Mouse (Mus musculus) myocyte (in vitro differentiated cells): ENCODE measurements around the gene Cox6b2. TPM values are rescaled to one million over a fixed set of nuclear protein-coding genes. Genes with fewer than 3 reads are reported as not detected.

ENCODE experiments used
- H3K27me3 ChIP-seq: one replicate; pipeline ENCODE4 v1.6.1; 2011; ENCODE audit not compliant: control insufficient read depth, insufficient read depth, insufficient read length
- H3K36me3 ChIP-seq: one replicate; pipeline ENCODE4 v1.6.1; 2011; ENCODE audit not compliant: control insufficient read depth, insufficient read depth
- H3K4me2 ChIP-seq: one replicate; pipeline ENCODE4 v1.6.1; 2011; ENCODE audit warnings: low read depth, control low read depth
- H3K4me3 ChIP-seq: one replicate; pipeline ENCODE4 v1.5.1; 2011; ENCODE audit warnings: mild to moderate bottlenecking, control low read depth, moderate library complexity
- H3K79me2 ChIP-seq: one replicate; pipeline ENCODE4 v1.6.1; 2011; ENCODE audit not compliant: control insufficient read depth, insufficient read depth
- H3ac ChIP-seq: one replicate; pipeline ENCODE4 v1.6.1; 2011; ENCODE audit not compliant: control insufficient read depth, insufficient read length
- CEBPB ChIP-seq: IDR thresholded peaks from 2 replicates; pipeline ENCODE4 v1.6.1; 2011; ENCODE audit warnings: mild to moderate bottlenecking, moderate library complexity; ENCODE audit not compliant: poor library complexity, insufficient read depth, severe bottlenecking
- E2F4 ChIP-seq: IDR thresholded peaks from one replicate; pipeline ENCODE4 v1.6.1; 2011; ENCODE audit warnings: mild to moderate bottlenecking, control low read depth, moderate library complexity; ENCODE audit not compliant: insufficient read depth
- MAX ChIP-seq: IDR thresholded peaks from one replicate; pipeline ENCODE4 v1.6.1; 2011; ENCODE audit warnings: low read depth, mild to moderate bottlenecking, control low read depth
- MYOD1 ChIP-seq, 3 experiments: IDR thresholded peaks; one replicate each; pipeline ENCODE4 v1.6.1; 2011; ENCODE audit warnings: control low read depth in 2 of 3, low read depth in 2 of 3, mild to moderate bottlenecking in 2 of 3, moderate library complexity in 1 of 3; ENCODE audit not compliant: insufficient read length in 2 of 3, control insufficient read depth in 1 of 3
- MYOG ChIP-seq, 3 experiments: IDR thresholded peaks; one replicate each; pipeline ENCODE4 v1.6.1; 2011; ENCODE audit warnings: control low read depth in 2 of 3, low read depth in 2 of 3, mild to moderate bottlenecking in 2 of 3; ENCODE audit not compliant: insufficient read length in 2 of 3, control insufficient read depth in 1 of 3, insufficient read depth in 1 of 3
- POLR2A ChIP-seq: IDR thresholded peaks from one replicate; pipeline ENCODE4 v1.6.1; 2011; ENCODE audit warnings: low read depth, mild to moderate bottlenecking, control low read depth, moderate library complexity; ENCODE audit not compliant: insufficient read length
- POLR2AphosphoS2 ChIP-seq: IDR thresholded peaks from one replicate; pipeline ENCODE4 v1.6.1; 2011; ENCODE audit warnings: low read depth, control low read depth; ENCODE audit not compliant: insufficient read length
- REST ChIP-seq: IDR thresholded peaks from one replicate; pipeline ENCODE4 v1.6.1; 2011; ENCODE audit warnings: mild to moderate bottlenecking, control low read depth, moderate library complexity; ENCODE audit not compliant: insufficient read depth, insufficient read length
- SRF ChIP-seq: IDR thresholded peaks from one replicate; pipeline ENCODE4 v1.6.1; 2011; ENCODE audit warnings: low read depth; ENCODE audit not compliant: control insufficient read depth, insufficient read length
- TCF12 ChIP-seq: IDR thresholded peaks from one replicate; pipeline ENCODE4 v1.6.1; 2011; ENCODE audit warnings: mild to moderate bottlenecking, control low read depth; ENCODE audit not compliant: poor library complexity, insufficient read depth, severe bottlenecking
- TCF3 ChIP-seq: IDR thresholded peaks from one replicate; pipeline ENCODE4 v1.6.1; 2011; ENCODE audit warnings: low read depth, control low read depth; ENCODE audit not compliant: insufficient read length
- USF1 ChIP-seq: IDR thresholded peaks from one replicate; pipeline ENCODE4 v1.6.1; 2011; ENCODE audit warnings: low read depth, mild to moderate bottlenecking, control low read depth, moderate library complexity
- polyA plus RNA-seq: library from polyadenylated mRNA; unstranded; fragments of >200 nt; fragmentation: generic; extraction: Trizol; gene quantifications from one replicate; pipeline ENCODE4 v1.2.1, GENCODE M21; 2012; ENCODE audit warnings: missing spikeins

Cox6b2 gene
- polyA plus RNA-seq, 1 experiment, result 0.19 TPM

DNA sequence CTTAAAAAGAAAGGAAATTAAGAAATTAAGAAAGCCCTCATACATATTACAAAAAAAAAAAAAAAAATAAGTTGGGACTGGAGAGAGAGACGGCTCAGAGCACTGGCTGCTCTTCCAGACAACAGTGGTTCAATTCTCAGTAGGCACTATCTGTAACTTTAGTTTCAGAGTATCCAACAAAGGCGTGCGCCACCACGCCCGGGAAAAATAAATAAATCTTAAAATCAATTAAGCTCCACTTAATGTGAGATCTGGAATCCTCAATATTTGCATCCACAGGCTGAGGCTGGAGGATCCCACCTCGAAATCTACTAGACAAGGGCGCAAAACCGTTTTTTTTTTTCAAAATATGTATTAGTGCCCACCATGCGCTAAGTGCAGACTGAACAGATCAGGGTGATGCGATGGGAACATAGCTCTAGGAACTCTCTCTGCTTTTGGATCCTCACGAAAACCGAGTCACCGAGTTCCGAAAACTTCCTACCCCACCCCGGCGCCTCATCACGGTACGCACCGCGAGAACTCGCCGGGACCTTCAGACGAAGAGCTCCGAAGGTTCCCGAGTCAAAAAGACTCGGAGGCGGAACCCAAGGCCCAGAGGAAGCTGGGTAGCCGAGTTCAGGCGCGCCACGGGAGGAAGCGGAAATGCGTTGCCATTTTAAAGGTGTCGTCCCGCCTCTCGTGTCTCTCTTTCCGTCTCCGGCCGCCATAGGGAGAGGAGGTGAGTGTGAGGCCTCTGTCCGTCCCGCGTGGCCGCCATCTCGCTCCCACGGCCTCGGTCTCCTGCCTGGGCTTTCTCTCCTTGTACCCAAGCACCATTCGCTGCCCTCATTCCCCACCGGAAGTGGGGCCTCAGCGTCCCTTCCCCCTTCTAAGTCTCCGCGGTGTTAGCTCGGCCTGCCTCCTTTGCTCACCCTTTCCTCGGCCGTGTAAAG lies 39.7 kb upstream of the Cox6b2 start, which contains the start of gene Rpl28:
TSS of gene Rpl28 (plus strand) at position 597 of the 935 bp plus-strand sequence.
- peaks cover 25% of the 10 kb centered on the region for H3K79me2 ChIP-seq
- H3K4me2 ChIP-seq, result peak within 1 kb of the TSS; percentile 97
- H3ac ChIP-seq, result peak within 1 kb of the TSS; percentile 83
- TF ChIP-seq TCF3 (no peak), CEBPB (no peak), POLR2A (peak; percentile 99), MAX (no peak), SRF (peak; percentile 18), POLR2AphosphoS2 (peak; percentile 99), E2F4 (no peak), REST (peak; percentile 58), USF1 (no peak), MYOD1 (IDR thresholded peaks at IDR 0.05; ENCODE audit: control insufficient read depth in 1 of 3, insufficient read length in 2 of 3, low read depth in 2 of 3) (no peak), MYOG (IDR thresholded peaks at IDR 0.05; ENCODE audit: control insufficient read depth in 1 of 3, insufficient read depth in 1 of 3, insufficient read length in 2 of 3, low read depth in 2 of 3) (no peak), TCF12 (no peak)
- H3K27me3 ChIP-seq, result no peaks in the 10 kb centered on the region
- H3K36me3 ChIP-seq, result peaks cover 28% of the 10 kb centered on the region
- H3K4me3 ChIP-seq, result peak within 1 kb of the TSS; percentile 96

DNA sequence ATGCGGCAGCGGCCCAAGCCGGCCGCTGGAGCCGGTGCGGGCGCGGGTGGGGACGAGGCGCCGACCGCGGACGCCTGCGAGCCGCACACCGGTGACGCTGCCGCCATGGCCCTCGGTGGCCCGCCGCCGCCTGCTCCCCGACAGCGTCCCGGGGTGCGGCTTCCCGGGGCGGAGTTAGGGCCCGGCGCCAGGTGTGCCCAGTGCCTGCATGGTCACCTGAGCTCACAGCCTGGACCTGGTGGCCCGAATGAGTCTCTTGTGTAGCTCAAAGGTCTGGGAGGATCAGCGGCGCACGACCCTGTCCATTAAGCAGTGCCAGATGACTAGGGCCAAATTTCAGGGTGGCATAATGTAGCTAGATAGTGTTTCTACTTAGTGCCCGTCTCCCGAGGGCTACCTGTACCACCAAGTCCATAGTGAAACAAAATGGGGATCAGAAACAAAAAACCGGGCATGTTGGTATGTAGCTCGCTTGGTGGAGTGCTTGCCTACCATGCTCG lies 36.6 kb upstream of the Cox6b2 start, which contains the start of gene Tmem238:
TSS of gene Tmem238 (minus strand) at position 221 of the 500 bp plus-strand sequence.
- peaks cover 3% of the 10 kb centered on the region for H3K36me3 ChIP-seq
- H3K4me3 ChIP-seq, result peak within 1 kb of the TSS; percentile 26
- TF ChIP-seq MYOG (IDR thresholded peaks at IDR 0.05; ENCODE audit: control insufficient read depth in 1 of 3, insufficient read depth in 1 of 3, insufficient read length in 2 of 3, low read depth in 2 of 3) (no peak), POLR2AphosphoS2 (peak; percentile 47), MYOD1 (IDR thresholded peaks at IDR 0.05; ENCODE audit: control insufficient read depth in 1 of 3, insufficient read length in 2 of 3, low read depth in 2 of 3) (no peak), POLR2A (peak; percentile 36), TCF12 (no peak), TCF3 (no peak), SRF (no peak), USF1 (no peak), REST (no peak), E2F4 (no peak), CEBPB (no peak), MAX (no peak)
- H3K79me2 ChIP-seq, result peaks cover 16% of the 10 kb centered on the region
- H3K27me3 ChIP-seq, result no peaks in the 10 kb centered on the region
- peak within 1 kb of the TSS; percentile 55 for H3K4me2 ChIP-seq
- peak within 1 kb of the TSS; percentile 97 for H3ac ChIP-seq

DNA sequence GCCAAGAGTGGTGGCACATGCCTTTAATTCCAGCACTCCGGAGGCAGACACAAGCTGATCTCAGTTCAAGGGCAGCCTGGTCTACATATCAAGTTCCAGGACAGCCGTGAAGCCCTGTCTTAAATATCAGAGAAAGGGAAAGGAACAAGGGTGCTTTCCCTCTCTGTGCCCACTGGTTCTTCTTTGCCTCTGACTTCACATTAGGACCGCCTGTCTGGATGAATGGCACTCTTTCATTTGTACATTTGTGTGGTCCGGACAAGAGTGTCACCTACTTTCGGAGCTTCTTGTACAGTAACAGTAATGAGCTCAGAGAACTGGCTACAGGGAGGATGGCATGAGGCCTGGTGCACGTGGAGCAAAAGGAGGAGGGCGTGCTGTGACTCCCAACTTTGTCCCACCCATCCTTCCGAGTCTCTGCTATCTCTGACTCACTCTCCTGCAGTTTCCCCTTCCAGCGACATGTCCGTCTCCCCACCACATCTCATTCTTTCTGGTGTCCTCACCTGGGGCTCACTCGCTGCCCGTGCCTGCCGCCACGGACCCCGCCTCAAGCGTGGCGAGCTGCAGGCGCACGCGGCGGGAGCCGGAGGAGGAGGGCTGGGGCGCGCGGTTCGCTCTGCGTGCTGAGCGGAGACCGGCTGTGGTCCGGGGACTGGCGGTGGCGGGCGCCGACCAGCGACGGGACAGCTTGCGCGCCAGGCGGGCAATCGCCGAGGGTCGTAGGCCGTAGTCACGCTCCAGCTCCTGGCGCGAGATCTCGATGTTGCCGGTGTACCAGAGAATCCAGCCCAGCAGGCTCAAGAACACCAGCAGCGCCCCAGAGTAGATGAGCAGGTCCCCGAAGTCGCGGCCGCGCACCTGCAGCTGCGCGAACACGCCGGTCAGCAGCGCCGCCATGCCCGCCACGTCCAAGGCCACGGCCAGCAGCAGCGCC lies 35.9 kb upstream of the Cox6b2 start:
- no peaks in the 10 kb centered on the region for H3K36me3 ChIP-seq
- peaks cover 10% of the 10 kb centered on the region for H3K79me2 ChIP-seq
- H3K27me3 ChIP-seq, result no peaks in the 10 kb centered on the region
- H3K4me3 ChIP-seq, result peak overlapping the region; percentile 26
- H3K4me2 ChIP-seq, result peak overlapping the region; percentile 55
- TF ChIP-seq CEBPB, result no peak
- TF ChIP-seq TCF3, result no peak
- TF ChIP-seq REST, result no peak
- TF ChIP-seq USF1, result no peak
- no peak for TF ChIP-seq SRF
- no peak for TF ChIP-seq E2F4
- peak; percentile 13 for TF ChIP-seq MAX
- peak in 1 of 3 experiments; percentile 36 for TF ChIP-seq MYOD1 (IDR thresholded peaks at IDR 0.05; ENCODE audit: control insufficient read depth in 1 of 3, insufficient read length in 2 of 3, low read depth in 2 of 3)
- peak in 2 of 3 experiments; percentile 25 to 27 for TF ChIP-seq MYOG (IDR thresholded peaks at IDR 0.05; ENCODE audit: control insufficient read depth in 1 of 3, insufficient read depth in 1 of 3, insufficient read length in 2 of 3, low read depth in 2 of 3)
- TF ChIP-seq POLR2A, result peak; percentile 62
- no peak for TF ChIP-seq TCF12
- peak; percentile 70 for TF ChIP-seq POLR2AphosphoS2
- H3ac ChIP-seq, result peak overlapping the region; percentile 97
